Mouse (Mus musculus) kidney, adult 9 months (tissue): ENCODE data around the gene Nxt1.

Experiments used
- DNase-seq: peaks from one replicate; pipeline ENCODE4 v3.0.0; 2022

Nxt1 gene

GRCm38 (mm10) chr2:148689444-148690140 lies 17.2 kb downstream of the Nxt1 start:
- DNase-seq: no peak

DNA sequence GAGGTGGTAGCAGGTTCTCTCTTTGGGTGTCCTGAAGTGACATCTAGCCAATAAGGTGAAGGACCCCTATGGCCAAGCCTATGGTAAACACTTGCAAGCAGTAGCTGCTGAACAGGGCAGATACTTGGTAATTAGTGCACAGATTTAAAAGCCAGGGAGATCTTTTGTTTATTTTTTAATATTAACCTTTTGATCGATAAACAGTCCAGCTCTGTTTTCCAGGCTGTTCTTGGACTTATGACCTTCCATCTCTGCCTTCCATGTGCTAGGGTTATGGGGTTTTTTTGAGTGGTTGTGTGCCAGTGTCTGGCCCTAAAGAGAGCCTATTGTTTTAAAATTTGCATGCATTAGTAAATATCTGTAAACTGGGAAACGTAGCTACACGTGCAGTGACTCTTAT lies 17.9 kb downstream of the Nxt1 start:
- no peak for DNase-seq

DNA sequence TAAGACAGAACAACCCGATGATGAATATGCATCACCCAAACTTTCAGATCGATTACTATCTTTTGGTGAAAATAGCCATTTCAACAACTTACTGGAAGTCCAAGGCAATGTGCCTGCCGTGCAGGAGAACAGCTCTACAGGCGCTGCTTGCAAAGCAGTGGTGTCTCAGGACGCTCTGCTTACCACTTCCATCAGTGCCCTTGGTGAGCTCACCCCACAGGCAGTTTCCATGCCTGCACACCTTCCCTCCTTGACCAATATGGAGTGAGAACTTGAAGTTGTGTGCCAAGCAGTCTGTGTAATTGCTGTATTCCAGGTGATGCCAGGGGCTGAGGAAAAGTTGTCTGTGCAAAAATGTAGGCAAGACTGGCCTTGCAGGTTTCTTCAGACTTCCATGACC lies 18.4 kb downstream of the Nxt1 start:
- DNase-seq: peak; percentile 24

DNA sequence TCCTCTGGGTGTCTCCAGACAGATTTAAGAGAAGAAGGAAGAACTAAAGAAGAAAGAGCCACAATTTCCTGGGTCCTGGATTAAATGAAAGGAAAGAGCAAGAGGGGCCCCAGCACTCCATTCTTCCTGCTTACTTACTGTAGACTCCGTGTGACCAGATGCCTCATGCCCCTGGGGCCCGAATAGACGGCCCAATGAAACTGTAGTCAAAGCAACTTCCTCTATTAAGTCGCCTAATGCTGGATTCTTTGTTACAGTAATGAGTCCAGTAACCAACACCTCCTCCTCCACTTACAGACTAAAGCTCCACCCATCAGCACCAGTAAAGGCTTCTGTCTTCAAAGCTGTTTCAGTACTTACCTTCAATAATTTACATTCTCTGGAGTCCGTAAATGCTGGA lies 26.2 kb downstream of the Nxt1 start:
- DNase-seq: no peak

GRCm38 (mm10) chr2:148706409-148707201 lies 34.2 kb downstream of the Nxt1 start:
- peak; percentile 60 for DNase-seq

- no peak for DNase-seq
These were observed 34.8 kb downstream of the Nxt1 start for GRCm38 (mm10) chr2:148707202-148707530.

GRCm38 (mm10) chr2:148712326-148712725 lies 39.9 kb downstream of the Nxt1 start:
- DNase-seq: no peak

DNA sequence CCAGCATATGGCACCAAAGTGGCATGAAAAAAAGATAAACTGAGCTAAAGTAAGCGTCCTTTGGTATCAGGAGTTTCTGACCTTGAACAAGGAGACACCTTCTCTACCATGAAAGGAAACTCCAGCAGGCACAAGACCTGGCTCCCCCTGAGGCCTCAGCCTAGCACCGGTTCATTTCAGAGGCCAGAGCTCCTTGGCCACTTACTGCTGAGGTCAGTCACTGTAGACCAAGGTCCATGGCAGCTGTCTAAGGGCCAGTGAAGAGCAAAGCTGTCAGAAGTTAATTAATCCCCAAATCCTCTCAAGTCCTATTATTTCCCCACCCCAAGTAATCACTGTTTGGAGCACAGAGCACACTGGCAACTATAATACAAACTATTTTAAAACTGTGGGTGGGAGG lies 44.7 kb downstream of the Nxt1 start:
- DNase-seq: peak; percentile 63

GRCm38 (mm10) chr2:148719271-148719995 lies 47.0 kb downstream of the Nxt1 start:
- no peak for DNase-seq
